Mouse (Mus musculus) megakaryocyte, embryonic 14.5 days (primary cell): ENCODE measurements around the gene Trmt1.
"Not testable (repeated sequence)": the region's sequence is repeated elsewhere in the genome, so short reads cannot be mapped to it uniquely, and the experiment has no call there.

Experiments used
- FLI1 ChIP-seq: IDR thresholded peaks from 2 replicates; pipeline ENCODE4 v1.6.1; 2012; ENCODE audit warnings: low read length, inconsistent platforms, mixed read lengths
- GATA1 ChIP-seq: IDR thresholded peaks from 3 replicates; pipeline ENCODE4 v1.6.1; 2012; ENCODE audit warnings: mixed read lengths, low read length, inconsistent platforms, borderline replicate concordance

GRCm38 (mm10) chr8:84670295-84671006, 15.7 kb upstream of the Trmt1 start:
- TF ChIP-seq FLI1, GATA1: not testable (repeated sequence)
